Mouse (Mus musculus): ENCODE data around the gene Kpna1.

DNA sequence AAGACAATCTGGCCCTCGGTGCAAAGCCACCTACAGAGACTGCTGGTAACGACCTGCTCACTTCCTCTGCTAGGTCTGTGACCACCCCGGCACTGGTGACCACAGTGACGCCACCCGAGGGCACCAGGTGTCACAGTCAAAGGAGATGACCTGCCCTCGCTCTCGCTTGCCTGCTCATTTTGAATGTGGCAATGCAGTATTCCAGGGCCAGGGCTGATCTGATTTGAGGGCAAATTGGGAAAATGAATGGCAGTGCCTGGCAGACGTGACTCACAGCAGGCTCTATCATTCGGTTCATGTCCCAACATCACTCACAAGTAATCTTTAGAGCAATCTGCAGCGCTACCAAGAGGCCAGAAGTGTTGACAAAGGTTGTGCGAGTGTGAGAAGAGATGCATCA is 77.9 kb downstream of the Kpna1 start:
- TF ChIP-seq POLR2A (IDR thresholded peaks at IDR 0.05; ENCODE audit: insufficient read length, low read depth) (no peak), TCF3 (IDR thresholded peaks at IDR 0.05; ENCODE audit: insufficient read length, low read depth) (no peak), USF1 (IDR thresholded peaks at IDR 0.05; ENCODE audit: low read depth) (no peak), REST (IDR thresholded peaks at IDR 0.05; ENCODE audit: insufficient read depth, insufficient read length) (no peak), MYOD1 (IDR thresholded peaks at IDR 0.05; ENCODE audit: control insufficient read depth in 1 of 3, insufficient read length in 2 of 3, low read depth in 2 of 3) (no peak), TCF12 (IDR thresholded peaks at IDR 0.05; ENCODE audit: insufficient read depth, poor library complexity, severe bottlenecking) (no peak), MAX (IDR thresholded peaks at IDR 0.05; ENCODE audit: low read depth) (no peak), MYOG (IDR thresholded peaks at IDR 0.05; ENCODE audit: control insufficient read depth in 1 of 3, insufficient read depth in 1 of 3, insufficient read length in 2 of 3, low read depth in 2 of 3) (no peak), POLR2AphosphoS2 (IDR thresholded peaks at IDR 0.05; ENCODE audit: insufficient read length, low read depth) (no peak), E2F4 (IDR thresholded peaks at IDR 0.05; ENCODE audit: insufficient read depth) (no peak), CEBPB (IDR thresholded peaks at IDR 0.05; ENCODE audit: insufficient read depth, poor library complexity, severe bottlenecking) (no peak)
